Mouse (Mus musculus) liver, postnatal 0 days (tissue): Measurements from ENCODE around the gene Smc1b.

Experiments used
- CTCF ChIP-seq: sonication (generic); IDR thresholded peaks from 2 replicates; pipeline ENCODE4 v1.5.1; 2016; ENCODE audit warnings: antibody characterized with exemption, low read depth
- EP300 ChIP-seq: IDR thresholded peaks from 2 replicates; pipeline ENCODE4 v1.6.1; 2016; ENCODE audit warnings: antibody characterized with exemption, low read depth, mild to moderate bottlenecking

DNA sequence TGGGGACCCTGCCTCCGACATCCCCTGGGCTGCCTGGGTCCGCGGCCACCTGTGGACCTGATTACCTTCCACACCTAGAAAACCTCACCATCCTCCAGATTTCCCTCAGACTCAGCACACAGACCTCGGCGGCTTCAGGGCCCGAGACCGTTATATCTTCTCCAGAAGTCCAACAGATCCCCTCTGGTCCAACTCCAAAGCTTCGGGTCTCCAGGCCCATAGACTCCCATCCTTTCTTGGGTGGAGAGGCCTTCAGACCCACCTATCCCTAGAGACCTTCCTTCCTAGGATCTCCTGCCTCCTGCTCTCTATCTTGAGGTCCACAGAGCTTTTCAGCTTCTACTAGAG, 94.4 kb downstream of the Smc1b start:
- no peak for TF ChIP-seq CTCF
- TF ChIP-seq EP300 = no peak
